Mouse (Mus musculus) lung, postnatal 0 days (tissue): ENCODE data around the gene Lrrn2.

ENCODE experiments used
- CTCF ChIP-seq: IDR thresholded peaks from 2 replicates; pipeline ENCODE4 v1.5.1; 2016; ENCODE audit warnings: antibody characterized with exemption, mild to moderate bottlenecking
- EP300 ChIP-seq: IDR thresholded peaks from 2 replicates; pipeline ENCODE4 v1.6.1; 2016; ENCODE audit warnings: antibody characterized with exemption, mild to moderate bottlenecking, control low read depth

DNA sequence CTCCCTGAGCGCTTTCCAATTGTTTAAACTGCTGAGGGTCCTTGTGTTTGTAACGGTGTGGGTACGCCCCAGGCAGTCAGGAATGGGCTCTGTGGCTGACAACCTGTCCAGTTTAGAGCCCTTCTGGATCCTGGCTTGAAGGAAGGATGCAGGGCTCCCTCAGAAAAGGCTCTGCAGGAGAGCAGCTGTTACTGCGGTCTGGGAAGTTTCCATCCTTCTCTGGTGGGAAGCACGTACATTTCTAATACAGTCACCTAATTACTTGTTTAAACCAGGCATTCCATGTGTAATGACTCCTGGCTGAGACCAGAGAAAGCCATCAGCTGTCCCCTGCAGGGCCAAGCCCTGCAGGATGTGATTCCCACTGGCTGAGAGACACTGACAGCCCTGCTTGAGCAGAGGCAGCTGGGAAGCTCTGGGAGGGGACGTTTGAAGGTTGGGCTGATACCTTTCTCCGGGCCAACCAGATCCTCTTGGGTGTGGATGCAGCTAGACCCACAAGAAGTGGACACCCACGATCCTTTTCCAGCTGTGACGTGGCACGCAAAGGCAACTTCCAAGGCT is 38.1 kb downstream of the Lrrn2 start:
- TF ChIP-seq CTCF (no peak), EP300 (no peak)
